Mouse (Mus musculus) kidney, adult 11 months (tissue): Measurements from ENCODE around the gene Ndufv1.
"Not testable (repeated sequence)": the region's sequence is repeated elsewhere in the genome, so short reads cannot be mapped to it uniquely, and the experiment has no call there.

Source experiments
- DNase-seq: peaks from one replicate; pipeline ENCODE4 v3.0.0; 2022

Gene Ndufv1

DNA sequence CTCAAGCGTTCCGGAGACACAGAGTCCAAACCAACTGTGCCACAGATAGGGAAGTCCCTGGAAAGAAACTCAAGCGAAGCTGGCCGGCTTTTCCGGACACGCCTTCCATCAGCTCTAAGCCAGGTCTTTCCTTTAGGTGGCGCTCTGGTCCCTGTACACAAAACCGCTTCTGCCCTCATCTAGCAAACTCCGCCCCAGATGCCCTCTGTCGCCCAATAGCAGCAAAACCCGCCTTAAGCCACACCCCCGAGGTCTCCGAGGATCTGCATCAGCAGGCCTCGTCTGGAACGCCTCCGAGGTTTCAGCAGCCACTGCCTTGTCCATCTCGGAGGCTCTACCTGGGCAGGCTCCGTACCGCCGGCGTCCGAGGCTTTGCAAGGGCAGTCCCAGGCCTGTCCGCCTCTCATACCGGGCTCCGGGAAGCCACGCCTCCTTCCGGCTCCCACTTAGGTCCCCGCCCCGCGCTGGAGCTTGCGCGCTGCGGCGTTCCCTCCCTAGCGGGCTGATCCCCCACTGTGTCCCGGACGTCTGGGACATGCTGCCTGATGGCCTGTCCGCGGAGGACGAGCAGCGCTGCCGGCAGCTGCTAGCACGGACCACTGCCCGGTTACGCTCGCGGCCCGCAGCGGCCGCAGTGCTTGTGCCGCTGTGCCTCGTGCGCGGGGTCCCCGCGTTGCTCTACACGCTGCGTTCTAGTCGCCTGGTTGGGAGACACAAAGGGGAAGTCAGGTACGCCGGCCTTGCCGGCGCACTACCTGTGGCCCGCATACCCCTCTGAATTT, 12.3 kb downstream of the Ndufv1 start, which contains the start of the genes Nudt8 and Gm49405:
Nudt8 (plus strand) TSS at position 462 of the 782 bp plus-strand sequence.
Gm49405 (plus strand) TSS at position 508 of the 782 bp plus-strand sequence.
- peak; percentile 99 for DNase-seq

DNA sequence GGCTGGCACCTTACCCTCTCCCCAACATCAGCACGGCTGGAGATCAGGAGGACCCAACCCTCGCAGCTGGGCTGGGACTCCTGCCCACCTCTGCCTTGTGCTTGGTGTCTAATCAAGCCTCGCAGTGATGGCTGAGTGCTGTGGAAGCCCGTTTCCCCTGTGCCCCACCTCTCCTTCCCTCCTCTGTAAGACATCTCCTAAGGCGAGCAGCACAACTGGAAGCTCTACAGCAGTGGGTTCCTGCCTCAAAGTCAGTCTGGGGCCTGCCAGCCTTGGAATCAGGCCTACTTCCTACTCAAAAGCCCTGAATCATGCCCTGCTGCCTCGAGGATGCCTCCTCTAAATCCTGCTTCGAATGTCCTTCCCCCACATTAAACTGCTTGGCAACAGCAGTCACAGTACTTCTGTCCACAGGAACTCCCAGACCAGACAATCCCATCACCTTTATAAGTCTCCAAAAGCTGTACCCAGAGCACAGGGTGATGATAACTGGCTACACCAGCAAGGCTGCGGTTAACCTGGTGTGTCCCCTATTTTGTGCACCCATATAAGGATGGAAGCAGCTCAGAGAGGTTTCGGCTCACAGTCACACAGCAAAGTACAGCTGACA, 13.4 kb downstream of the Ndufv1 start:
- DNase-seq = no peak

DNA sequence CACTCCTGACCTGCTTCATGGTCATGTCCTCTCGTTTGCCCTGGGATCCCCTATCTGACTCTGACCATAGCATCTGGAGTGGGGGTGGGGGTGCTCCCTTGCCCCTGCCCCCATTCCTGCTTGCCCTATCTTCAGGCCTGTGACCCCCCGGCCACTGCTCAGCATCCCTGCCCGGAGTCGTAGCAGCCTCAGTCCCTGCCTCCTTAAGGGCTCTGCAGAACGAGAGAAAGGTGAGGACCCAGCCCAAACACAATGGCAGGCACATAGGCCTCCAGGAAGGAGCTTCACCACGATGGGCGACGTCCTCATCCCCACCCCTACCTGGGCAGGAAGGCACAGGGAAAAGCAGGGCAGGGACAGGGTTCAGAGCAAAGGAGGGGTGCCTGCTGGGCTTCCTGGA, 14.3 kb downstream of the Ndufv1 start:
- no peak for DNase-seq

DNA sequence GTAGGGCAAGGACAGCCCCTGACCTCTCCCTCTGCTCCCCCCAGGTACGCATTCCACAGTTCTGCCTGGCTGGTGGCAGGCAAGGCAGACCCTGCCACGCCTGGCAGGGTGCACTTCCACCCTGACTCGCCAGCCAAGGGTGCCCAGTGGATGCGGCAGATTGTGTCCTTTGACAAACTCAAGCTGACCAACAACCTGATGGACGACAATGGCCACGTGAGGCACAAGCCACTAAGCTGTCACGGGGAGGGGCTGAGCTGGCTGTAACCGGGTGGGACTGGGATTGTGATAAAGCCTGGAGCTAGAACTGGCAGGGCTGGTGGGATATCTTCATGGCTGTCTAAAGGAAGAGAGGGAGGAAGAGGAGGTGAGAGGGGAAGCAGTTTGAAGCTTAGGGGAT, 15.4 kb downstream of the Ndufv1 start:
- no peak for DNase-seq

DNA sequence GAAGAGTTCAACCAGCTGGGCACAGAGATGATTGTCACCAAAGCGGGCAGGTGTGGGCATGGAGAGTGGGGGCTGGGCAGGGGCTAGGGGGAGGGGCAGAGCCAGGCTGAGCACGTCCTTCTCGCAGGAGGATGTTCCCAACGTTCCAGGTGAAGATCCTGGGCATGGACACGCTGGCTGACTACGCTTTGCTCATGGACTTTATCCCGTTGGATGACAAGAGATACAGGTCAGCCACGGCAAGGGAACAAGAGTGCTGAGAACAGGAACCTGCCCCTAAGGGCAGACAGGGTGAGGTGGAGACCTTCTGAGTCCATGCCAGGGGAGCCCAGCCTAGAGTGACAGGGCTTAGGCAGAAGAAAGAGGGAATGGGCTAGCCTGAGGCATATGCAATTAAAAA, 15.9 kb downstream of the Ndufv1 start:
- peak; percentile 60 for DNase-seq

DNA sequence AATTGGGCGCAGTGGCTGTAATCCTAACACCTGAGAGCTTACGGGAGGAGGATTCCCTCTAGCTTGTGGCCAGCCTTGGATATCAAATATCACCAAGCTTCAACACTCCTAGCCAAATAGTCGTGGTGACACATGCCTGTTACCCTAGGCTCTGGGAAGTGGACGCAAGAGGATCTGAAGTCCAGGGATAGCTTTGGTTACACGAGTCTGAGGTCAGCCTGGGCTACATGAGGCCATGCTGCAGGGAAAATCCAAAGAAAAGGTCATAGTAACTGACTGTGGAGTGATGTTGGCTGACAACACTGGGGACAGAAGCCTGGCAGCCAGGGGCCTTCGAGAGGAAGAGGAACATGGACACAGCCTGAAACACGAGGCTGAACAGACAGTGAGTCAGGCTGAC, 16.5 kb downstream of the Ndufv1 start:
- DNase-seq = no peak

DNA sequence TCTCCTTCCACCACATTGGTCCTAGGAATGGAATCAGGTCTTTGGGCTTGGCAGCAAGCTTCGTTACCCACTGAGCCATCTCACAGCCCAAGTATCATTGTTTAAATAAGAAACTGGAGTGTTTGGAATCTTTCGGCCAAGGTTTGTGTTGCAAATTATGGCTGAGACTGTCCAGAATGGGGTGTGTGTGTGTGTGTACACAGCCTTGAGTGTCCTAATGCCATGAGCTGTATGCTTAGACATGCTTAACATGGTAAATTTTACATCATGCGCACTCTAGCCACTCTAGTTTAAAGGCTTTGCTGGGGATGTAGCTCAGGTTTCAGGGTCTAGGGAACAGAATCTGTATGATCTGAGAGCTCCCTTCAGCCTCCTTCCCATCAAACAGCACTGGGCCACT, 17.1 kb downstream of the Ndufv1 start:
- no peak for DNase-seq

DNA sequence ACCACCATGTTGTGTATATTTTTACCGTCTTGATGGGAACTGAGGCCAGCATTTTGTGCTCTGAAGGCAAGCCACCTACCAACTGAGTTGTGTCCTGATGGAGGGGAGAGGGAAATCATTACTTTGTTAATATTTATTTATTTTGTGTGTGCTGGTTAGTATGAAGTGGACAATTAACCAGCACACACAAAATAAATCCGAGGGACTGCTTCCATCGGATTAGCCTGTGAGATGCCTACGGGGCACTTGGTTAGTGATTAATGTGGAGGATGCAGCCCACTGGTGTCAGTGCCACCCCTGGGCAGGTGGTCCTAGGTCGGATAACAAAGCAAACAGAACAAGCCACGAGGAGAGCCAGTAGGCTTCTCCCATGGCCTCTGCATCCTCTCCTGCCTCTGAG, 17.7 kb downstream of the Ndufv1 start:
- no peak for DNase-seq

DNA sequence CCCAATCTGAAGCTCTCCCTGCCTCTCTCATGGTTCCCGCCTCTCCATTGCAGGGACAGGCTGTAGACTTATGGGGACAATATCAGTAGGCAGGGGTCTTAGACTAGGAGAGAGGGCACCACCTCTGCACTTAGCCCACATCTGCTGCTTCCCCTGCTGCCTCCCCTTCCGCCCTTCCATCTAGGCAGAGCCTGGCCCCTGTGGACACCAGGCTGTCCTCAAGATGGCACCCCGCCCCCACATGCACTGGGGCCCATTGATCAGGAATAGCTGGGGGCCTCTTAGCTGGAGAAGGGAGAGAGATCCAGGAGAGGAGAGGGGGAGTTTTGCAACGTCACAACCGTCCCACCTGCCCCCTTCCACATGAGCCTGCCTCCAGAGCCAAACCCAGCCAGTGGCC, 20.2 kb downstream of the Ndufv1 start, which contains the start of gene Tbx10:
Tbx10 (plus strand) TSS at position 337 of the 400 bp plus-strand sequence.
- DNase-seq = no peak

DNA sequence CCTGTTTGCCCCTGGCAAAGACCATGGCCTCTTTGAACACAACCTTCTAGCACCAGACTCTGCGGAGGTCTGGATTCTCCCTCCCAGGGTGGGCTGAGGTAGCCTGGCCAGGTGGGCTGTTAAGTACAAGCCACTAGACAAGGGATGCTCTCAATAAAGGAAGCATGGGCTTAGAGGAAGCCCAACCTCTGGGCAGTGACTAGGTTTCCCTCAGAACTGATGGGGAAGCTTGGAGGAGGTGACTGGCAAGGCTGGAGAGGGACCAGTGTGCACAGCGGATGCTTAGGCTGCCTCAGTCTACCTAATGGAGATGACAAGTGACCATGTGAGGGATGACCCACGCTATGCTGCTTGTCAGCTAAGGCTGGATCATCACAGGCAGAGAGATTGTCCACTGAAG, 20.6 kb downstream of the Ndufv1 start:
- DNase-seq = no peak

DNA sequence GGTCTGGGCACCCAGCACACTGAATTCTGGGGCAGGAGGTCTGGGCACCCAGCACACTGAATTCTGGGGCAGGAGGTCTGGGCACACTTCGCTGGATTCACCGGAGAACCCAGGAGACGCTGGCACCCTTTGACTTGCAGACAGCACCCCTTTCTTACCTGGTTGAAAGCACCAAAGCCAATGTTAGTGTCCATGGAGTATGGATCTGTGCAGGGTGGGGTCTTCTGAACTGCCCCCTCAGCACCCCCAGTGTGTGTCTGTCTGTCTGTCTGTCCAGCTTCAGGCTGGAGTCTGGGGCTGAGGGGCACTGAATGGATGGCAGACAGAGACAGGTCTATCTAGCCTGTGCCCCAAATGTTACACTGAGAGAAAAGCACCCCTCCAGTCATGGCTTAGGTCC, 21.0 kb downstream of the Ndufv1 start:
- DNase-seq = no peak

DNA sequence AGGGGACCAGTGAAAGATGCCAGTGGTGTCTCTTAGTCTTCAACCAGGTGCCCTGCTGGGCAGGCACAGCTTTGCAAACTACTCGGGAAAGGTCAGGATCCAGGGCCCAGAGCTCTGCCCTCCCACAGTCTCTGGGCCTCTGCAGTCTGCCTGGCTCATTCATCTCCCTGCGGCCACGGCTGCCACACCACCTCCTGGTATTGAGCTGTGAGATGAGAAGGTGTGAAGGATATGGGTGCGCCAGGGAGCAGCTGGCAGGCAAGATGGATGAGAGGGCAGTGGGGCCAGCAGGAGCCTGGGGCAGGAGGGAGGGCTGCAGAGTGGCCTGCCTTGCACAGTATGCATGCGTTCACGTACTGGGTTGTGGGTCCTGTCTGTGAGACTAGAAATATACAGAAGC, 21.8 kb downstream of the Ndufv1 start:
- DNase-seq = no peak

DNA sequence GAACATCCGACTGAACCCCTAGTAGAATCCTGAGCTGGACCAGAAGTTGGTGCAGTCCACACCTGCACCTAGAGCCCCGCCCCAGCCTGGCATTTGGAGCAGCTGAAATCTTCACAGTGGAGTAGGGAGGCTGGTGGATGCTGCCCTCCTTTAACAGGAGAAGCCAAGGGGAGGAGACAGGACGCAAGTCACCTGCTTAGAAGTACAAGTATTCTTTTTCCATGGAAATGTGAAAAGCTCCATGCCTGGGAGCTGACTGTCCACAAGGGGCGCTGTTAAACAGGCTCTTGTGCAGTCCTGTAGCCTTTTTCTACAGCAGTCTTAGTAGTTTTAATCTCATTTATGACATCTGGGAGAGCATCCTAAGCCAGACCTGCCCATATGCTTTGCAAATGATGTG, 23.9 kb downstream of the Ndufv1 start:
- DNase-seq = no peak

DNA sequence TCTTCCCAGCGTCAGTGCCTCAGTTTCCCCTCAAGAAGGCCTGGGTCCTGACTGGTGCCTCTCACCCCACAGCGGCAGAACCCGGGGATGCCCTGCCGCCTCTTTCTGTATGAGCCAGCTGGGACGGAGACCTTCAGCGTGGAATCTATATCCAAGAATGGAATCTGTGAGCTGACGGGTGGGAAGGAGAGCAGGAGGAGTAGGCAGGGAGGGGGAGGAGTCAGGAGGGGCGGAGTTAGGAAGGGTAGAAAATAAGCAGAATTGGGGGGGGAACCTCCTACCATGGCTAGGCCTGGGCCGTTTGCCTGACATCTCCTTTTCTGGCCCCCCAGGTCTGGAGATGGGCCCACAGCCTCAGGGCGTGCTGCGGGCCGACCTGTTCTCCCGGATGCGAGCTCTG, 24.5 kb downstream of the Ndufv1 start:
- no peak for DNase-seq

DNA sequence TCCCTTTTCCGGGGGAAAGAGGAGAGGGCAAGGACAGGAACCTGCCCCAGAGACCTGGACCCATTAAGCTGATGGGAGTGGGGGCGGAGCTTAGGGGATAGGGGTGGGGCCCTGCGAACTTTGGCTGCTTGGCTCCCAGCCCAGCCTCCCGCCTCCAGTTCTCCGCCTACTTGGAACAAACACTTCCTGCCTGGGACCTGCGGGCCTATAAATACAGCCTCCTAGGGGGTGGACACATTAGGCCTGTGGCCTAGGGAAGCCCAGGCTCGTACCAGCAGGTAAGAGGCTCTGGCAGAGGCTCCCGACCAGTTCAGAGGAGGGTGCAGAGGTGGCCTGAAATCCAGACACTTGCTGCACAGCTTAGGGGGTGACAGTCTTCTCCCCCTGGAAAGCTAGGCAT, 26.3 kb downstream of the Ndufv1 start, which contains the start of gene Acy3:
Acy3 (plus strand) TSS at position 237 of the 400 bp plus-strand sequence.
- peak; percentile 97 for DNase-seq

DNA sequence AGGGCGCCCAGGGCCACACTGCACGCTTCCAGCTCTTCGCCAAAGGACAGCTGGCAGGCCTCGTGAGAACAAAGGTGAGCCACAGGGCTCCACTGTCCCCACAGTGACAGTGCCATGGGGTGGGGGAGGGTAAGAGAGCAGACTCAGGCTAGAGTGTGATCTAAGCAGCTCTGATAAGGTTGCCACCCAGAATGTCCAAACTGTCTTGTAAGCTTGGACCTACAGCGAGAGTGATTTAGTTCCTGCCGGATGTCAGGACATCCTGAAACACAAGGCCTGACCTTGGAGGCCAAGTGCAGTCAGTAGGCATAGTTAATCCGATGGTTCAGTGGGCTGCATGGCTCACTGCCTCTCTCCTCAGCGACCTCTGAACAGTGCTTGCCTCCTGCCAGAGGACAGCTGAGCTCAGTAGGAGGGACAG, 27.3 kb downstream of the Ndufv1 start:
- DNase-seq = peak; percentile 95

DNA sequence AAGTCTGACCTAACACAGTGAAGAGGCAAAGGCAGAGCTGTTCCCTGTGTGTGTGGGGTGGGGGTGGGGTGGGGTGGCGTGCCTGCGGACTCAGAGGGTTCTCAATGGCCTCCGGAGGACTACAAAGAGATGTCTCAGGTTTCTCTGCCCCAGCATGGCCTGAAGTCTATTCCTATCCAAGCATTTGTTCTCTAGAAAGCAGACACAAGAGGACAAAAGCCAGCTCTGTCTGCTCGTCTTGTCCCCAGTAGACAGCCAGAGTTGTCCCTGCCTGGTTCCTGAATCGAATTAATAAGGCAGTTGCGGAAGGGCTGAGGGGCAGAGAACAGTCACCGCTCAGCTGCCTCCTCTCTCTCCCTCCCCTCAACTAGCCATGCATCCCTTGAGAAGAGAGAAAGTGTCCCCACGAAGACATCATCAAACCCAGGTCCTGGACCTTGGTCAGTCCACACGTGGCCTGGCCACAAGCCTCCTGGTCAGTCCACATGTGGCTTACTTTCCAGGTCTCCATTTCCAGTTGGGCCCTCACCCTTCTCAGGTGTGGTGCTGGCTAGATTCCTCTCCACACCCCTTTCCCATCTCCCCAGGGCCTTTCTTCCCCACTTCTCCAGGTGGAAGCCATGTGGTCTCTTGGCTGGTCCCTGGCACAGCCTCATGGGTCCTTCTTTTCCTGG, 28.9 kb downstream of the Ndufv1 start:
- peak; percentile 52 for DNase-seq

DNA sequence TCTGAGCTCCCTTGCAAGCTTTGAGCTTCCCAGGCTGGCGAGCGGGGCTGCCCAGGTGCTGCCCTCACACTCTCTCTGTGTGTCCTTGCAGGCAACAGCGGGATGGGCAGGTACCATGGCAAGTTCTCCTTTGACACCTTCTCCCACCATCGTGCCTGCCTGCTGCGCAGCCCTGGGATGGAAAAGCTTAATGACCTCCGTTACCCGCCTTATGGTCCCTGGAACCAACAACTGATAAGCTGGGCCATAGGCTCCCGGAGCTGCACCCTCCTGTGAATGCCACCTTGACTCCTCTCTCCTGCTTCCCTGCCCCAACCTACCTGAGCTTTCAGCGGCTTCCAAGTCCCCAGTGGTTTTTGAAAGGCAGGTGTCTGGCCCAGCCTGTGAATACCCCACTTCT, 31.7 kb downstream of the Ndufv1 start:
- DNase-seq = no peak

DNA sequence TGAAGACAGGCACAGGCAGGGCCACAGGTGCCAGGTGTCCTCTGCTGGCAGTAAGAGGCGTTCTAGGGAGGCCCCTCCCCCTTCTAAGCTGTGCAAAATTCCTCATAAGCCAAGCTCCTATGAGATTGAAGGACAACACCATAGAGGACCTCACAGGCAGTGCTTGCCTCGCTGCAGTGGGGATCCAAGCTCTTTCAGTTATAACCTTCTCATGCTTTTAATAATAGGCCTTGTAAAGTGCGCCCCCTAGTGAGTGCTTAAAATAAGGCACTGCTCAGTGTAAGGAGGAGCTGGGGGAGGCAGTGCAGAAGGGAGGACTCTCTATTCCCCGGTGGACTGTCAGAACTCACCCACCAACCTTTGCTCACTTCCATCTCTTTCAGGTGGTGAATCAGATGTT, 32.3 kb downstream of the Ndufv1 start:
- peak; percentile 72 for DNase-seq

DNA sequence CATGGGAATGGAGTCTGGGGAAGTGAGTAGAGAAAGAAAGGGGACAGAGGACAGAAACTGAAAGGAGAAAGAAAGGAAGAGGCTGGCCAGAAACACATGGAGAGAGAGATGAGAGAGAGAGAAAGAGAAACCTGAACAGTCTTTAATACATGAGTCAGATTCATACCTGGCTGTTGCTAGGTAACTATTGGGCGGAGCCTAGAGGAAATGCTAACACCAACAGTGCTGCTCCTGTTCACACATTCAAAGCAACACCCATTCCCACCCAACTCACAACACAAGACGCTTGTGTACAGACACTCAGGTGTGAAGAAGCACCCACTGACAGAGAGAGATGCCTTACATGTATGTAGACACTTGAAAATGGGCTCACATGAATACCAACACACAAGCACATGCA, 36.7 kb downstream of the Ndufv1 start:
- DNase-seq = no peak

DNA sequence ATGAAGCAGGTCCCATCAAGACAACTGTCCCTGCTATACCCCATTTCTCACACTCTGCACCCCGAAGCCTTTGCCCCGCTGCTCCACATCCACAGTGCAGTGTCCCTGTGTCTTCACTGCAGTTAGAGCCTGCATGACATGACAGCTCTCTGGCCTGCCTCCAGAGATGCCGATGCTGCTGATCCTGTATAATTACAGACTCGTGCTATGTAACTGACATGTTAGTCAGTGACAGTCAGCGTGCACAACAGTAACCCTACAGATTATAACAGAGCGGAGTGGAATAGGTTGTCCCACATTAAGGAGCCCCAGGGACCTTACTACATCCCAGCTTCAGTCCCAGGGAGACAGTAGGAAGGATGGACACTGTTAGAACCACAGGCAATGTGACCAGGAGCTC, 38.0 kb downstream of the Ndufv1 start:
- DNase-seq = not testable (repeated sequence)

DNA sequence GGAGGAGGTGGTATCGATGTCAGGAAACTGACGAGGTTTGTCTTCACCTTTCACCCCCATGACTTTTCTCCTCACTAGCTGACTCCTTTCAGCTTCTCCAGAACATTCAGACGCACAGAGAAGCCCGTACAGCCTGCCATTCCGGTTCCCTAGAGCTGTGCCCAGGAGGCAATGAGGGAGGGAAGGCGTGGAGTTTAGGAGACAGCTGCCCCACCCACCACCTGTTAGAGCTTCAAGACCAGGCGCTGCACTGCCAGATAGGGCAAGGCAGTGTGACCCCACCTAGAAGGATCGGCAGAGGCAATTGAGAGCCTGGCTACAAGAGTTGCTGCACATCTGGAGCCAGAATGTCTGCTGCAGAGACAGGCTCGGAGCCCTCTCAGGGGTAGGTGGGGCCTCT, 40.4 kb downstream of the Ndufv1 start, which contains the start of gene Aldh3b2:
Aldh3b2 (plus strand) TSS at position 100 of the 400 bp plus-strand sequence.
- DNase-seq = no peak

DNA sequence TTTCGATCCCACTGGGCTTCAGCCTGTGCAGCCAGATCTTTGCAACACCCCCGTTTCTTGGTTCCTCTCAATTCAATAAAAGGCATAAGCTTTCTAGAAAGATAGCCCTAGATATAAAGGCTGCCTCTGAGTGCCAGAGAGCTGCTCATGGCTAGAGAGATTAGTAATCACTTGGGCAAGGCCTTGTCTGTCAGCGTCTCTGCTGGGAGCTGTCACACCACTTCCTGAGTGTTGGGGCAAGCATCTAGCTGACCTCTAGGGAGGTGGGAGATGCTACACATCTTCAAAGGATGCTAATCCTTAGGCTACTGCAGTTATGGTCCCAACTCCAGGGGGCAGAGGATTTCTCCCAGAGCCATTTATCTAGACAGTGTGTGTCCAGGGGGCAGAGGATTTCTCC, 45.3 kb downstream of the Ndufv1 start:
- no peak for DNase-seq
